Mouse (Mus musculus) frontal cortex, postnatal 14 days (tissue): Measurements from ENCODE around the gene Hist1h4j.
"Not testable (repeated sequence)": the region's sequence is repeated elsewhere in the genome, so short reads cannot be mapped to it uniquely, and the experiment has no call there.

Source experiments
- DNase-seq, 2 experiments: peaks; one replicate each; pipeline ENCODE4 v3.0.0; 2022; ENCODE audit warnings: low spot score in 2 of 2

Hist1h4j gene

DNA sequence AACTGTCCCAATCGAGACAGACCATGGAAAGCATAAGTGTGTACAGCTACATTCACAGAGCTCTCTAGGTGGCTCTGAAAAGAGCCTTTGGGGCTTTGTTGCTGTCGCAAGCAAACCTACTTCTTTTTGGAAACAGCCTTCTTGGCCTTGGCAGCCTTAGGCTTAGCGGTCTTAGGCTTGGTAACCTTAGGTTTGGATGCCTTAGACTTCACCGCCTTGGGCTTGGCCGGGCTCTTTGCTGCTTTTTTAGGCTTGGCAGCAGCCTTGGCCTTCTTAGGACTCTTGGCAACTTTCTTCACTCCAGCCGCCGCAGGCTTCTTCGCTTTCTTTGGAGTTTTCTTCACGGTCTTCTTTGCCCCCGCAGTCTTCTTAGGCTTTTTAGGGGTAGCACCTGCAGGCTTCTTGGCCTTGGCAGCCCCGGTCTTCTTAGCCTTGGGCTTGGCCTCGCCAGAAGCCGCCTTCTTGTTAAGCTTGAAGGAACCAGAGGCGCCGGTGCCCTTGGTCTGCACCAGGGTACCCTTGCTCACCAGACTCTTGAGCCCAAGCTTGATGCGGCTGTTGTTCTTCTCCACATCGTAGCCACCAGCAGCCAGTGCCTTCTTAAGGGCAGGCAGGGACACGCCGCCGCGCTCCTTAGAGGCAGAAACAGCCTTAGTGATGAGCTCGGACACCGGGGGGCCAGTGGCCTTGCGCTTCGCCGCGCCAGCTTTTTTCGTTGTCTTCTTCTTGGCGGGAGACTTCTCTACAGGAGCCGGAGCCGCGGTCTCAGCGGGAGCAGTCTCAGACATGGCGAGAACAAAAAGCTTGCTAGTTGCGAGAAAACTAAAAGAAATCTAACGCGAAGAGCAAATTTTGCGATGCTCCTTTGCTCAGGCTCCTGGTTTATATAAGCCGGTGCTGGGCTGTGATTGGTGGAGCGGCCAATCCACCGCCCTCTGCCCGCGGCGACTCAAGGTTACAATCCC lies 45.2 kb downstream of the Hist1h4j start, which contains the start of gene Hist1h1b:
Gene Hist1h1b (minus strand): TSS at position 859 of the 965 bp plus-strand sequence.
- DNase-seq: peak; percentile 12 to 28

DNA sequence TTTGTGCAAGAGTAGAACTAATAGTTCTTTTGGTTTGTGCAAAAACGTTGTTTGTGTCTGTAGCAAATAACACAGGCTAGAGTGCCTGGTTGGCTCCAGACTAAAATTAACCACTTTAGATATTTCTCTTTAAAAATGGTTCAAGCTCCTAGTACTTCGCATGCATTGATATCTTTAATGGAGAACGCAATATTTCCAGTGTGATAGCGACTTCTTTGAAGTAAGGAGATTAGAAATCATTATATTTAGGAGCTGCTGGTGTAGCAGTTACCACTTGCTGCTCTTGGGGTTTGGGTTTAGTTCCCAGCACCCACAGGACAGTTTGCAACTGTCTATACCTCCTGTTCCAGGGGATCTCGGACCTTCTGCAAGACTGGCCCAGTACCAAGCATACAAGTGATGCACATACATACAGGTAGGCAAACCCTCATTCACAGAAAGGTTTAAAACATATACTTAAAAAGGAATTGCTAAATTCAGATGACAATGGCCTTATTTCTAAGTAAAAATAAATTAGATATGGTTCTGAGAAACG lies 46.2 kb downstream of the Hist1h4j start:
- DNase-seq: no peak

- DNase-seq: no peak
Measured at GRCm38 (mm10) chr13:21781639-21782038, 46.8 kb downstream of the Hist1h4j start.

DNA sequence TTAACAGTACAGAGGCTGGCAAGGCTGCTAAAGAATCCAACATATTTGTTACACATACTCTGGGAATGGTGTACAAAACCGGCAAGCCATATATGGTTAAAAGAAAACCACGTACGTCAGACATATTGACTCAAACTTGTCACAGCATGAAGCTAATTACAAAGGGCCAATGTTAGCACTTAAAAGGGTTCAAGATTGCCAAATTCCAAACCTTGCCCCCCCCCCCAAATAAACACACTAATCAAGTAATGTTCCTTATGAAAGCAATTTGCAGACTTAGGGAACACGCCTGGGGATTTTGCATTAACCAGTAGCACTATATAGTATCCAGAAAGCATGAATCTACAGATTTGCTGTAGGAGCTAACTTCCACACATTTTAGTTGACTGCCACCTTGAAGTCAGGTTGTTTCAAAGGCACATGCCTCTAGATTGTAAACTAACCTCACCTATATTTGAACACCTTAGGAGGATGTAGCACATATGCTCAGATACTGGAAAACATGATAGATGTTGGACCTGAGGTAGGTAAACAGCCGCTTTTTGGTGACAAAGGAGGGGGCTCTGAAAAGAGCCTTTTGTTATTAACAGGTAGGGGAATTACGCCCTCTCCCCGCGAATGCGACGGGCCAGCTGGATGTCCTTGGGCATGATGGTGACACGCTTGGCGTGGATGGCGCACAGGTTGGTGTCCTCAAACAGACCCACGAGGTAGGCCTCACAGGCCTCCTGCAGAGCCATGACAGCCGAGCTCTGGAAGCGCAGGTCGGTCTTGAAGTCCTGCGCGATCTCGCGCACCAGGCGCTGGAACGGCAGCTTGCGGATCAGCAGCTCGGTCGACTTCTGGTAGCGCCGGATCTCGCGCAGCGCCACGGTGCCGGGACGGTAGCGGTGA lies 47.7 kb downstream of the Hist1h4j start:
- not testable (repeated sequence) for DNase-seq

GRCm38 (mm10) chr13:21783255-21783617 lies 48.4 kb downstream of the Hist1h4j start, which contains the start of gene Hist1h3i:
TSS of gene Hist1h3i (minus strand) at chr13:21783370.
- DNase-seq: peak; percentile 19 to 29

DNA sequence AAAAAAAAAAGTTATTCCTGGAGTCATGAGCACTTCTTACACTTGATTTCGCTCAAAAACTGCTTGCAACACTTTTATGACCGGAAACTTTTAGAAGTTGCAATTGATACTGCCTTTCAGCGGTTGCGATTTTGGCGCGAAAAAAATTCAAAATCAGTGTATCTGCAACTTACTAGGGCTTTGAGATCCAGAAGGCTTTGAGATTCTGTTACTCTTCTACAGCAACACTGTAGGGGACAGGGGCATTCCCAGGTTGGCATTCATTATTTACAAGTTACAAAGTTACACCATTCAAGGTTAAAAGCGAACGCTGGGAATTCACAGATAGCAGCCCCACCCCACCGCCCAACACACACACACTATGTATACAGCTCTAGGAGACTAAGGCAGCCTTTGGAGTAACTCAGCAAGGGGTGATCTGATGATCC lies 48.9 kb downstream of the Hist1h4j start:
- DNase-seq: no peak

GRCm38 (mm10) chr13:21784311-21784710 lies 49.4 kb downstream of the Hist1h4j start:
- DNase-seq: no peak
